Mouse (Mus musculus): ENCODE measurements around the gene Gne. TPM values are rescaled to one million over a fixed set of nuclear protein-coding genes. Genes with fewer than 3 reads are reported as not detected.

The Gne gene
- polyA plus RNA-seq, 1 experiment, result 23.3 TPM

DNA sequence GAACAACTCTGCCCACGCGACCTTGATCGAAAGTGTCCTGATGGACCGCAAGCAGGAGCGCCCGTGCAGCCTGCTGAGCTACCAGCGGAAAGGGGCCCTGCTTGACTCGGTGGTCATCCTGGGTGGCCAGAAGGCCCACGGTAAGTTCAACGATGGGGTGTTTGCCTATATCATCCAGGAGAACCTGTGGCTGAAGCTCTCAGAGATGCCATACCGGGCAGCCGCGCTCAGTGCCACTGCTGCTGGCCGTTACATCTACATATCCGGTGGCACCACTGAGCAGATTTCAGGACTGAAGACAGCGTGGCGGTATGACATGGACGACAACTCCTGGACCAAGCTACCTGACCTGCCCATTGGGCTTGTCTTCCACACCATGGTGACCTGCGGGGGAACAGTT is 99.7 kb downstream of the Gne start:
- no peaks in the 10 kb centered on the region for H3K27me3 ChIP-seq (ENCODE audit: control insufficient read depth, insufficient read depth, low read length)
- 87% methylated on average over 19 of the region's 19 CpGs for WGBS
- H3K27ac ChIP-seq (ENCODE audit: insufficient read depth, low read length), result no peak overlapping the region
- H3K4me1 ChIP-seq (ENCODE audit: control insufficient read depth, insufficient read depth, low read length), result no peaks in the 10 kb centered on the region
- no peak for TF ChIP-seq POLR2A (IDR thresholded peaks at IDR 0.05; ENCODE audit: borderline replicate concordance, insufficient read depth, low read length)
- TF ChIP-seq CTCF (IDR thresholded peaks at IDR 0.05; ENCODE audit: borderline replicate concordance, insufficient read depth, low read depth, low read length), result no peak
- DNase-seq, result no peak
- H3K4me3 ChIP-seq (replicated peaks; ENCODE audit: insufficient read depth, low read depth, low read length), result no peak overlapping the region

Other genes starting within 250 kb of the Gne start
- gene Olfr157, start 244.0 kb downstream of the Gne start, polyA plus RNA-seq (2012; rRNA removed), result not detected in 2 replicates
- gene Olfr155, start 232.6 kb downstream of the Gne start, polyA plus RNA-seq (2012; rRNA removed), result not detected in 2 replicates
- 8.3 and 9.8 TPM in 2 replicates for gene Reck, start 208.6 kb downstream of the Gne start, polyA plus RNA-seq (2012; rRNA removed)
- 6.8 and 7.4 TPM in 2 replicates for gene Glipr2, start 126.8 kb downstream of the Gne start, polyA plus RNA-seq (2012; rRNA removed)
- gene Ccin, start 100.7 kb downstream of the Gne start, polyA plus RNA-seq (2012; rRNA removed), result not detected in 2 replicates
- 459 and 486 TPM in 2 replicates for gene Clta, start 79.7 kb downstream of the Gne start, polyA plus RNA-seq (2012; rRNA removed)
- gene Rnf38, start 149.6 kb upstream of the Gne start, polyA plus RNA-seq (2012; rRNA removed), result 53.5 and 63.1 TPM in 2 replicates
- gene Melk, start 216.7 kb upstream of the Gne start, polyA plus RNA-seq (2012; rRNA removed), result 0.03 and 0.07 TPM in 2 replicates